Mouse (Mus musculus) heart, embryonic 12.5 days (tissue): ENCODE results near the gene Caml. TPM values are rescaled to one million over a fixed set of nuclear protein-coding genes. Genes with fewer than 3 reads are reported as not detected.
"Not testable (repeated sequence)": the region's sequence is repeated elsewhere in the genome, so short reads cannot be mapped to it uniquely, and the experiment has no call there.

Source experiments
- ATAC-seq: fragments of 200-750 bp; cut with Nextera tagmentation; 2 replicates; pipeline ENCODE4 v1.8.0; 2017; ENCODE audit warnings: moderate TSS enrichment, moderate library complexity; ENCODE audit not compliant: insufficient number of reproducible peaks, low FRiP score
- H3K27ac ChIP-seq: fragments of 300-500 bp; sonication (generic); 2 replicates; pipeline ENCODE4 v1.5.1; 2016; ENCODE audit warnings: mild to moderate bottlenecking, moderate library complexity; ENCODE audit not compliant: poor library complexity, severe bottlenecking
- H3K27me3 ChIP-seq: fragments of 300-500 bp; sonication (generic); replicated peaks from 2 replicates; pipeline ENCODE4 v1.6.1; 2016; ENCODE audit warnings: mild to moderate bottlenecking, moderate library complexity
- H3K36me3 ChIP-seq: fragments of 300-500 bp; sonication (generic); 2 replicates; pipeline ENCODE4 v1.6.1; 2016; ENCODE audit warnings: mild to moderate bottlenecking, moderate library complexity
- H3K4me1 ChIP-seq: fragments of 300-500 bp; sonication (generic); replicated peaks from 2 replicates; pipeline ENCODE4 v1.6.1; 2016; ENCODE audit warnings: mild to moderate bottlenecking
- H3K4me2 ChIP-seq: fragments of 300-500 bp; sonication (generic); 2 replicates; pipeline ENCODE4 v1.6.1; 2016; ENCODE audit warnings: mild to moderate bottlenecking, moderate library complexity
- H3K4me3 ChIP-seq: fragments of 300-500 bp; sonication (generic); 2 replicates; pipeline ENCODE4 v1.5.1; 2016; ENCODE audit warnings: mild to moderate bottlenecking
- H3K9ac ChIP-seq: fragments of 300-500 bp; sonication (generic); 2 replicates; pipeline ENCODE4 v1.6.1; 2016; ENCODE audit warnings: mild to moderate bottlenecking, moderate library complexity
- H3K9me3 ChIP-seq: fragments of 300-500 bp; sonication (generic); replicated peaks from 2 replicates; pipeline ENCODE4 v1.6.1; 2016; ENCODE audit warnings: mild to moderate bottlenecking, moderate library complexity
- WGBS: fragments of 180-500 bp; shearing (Covaris S2); methylation state at CpG from one replicate; pipeline ENCODE4 v1.1.7; 2016; 5-methylcytosine and 5-hydroxymethylcytosine counted together
- polyA plus RNA-seq: library from polyadenylated mRNA; unstranded; fragments of >200 nt; fragmentation: Nextera tagmentation; extraction: Ambion mirVana; gene quantifications from 2 replicates; pipeline ENCODE4 v1.2.1, GENCODE M21; 2016

The Caml gene
- polyA plus RNA-seq, 1 experiment from 2014 or later: 35.8 TPM

DNA sequence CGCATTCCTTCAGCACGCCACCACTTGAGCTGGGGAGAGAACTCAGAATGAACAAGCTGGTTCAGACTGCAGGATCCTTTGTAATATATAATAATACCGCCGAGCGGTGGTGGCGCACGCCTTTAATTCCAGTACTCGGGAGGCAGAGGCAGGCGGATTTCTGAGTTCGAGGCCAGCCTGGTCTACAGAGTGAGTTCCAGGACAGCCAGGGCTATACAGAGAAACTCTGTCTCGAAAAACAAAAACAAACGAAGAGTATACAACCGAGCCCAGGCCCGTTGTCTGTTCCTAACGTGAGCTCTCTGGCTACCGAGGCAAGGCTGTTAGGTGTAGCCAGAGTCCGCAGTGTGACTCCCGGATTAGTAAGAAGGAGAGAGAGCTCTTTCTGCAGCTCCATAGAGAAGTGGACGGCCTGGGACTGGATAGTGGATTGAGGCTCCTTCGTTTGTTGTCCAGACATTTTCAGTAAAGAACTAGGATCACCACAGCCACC is 603 bp upstream of the Caml start:
- Histone ChIP-seq H3K4me1 (peaks cover 14% of the 10 kb centered on the region), H3K27ac (peak overlapping the region; percentile 75; the same call in 1 of the 2 replicates), H3K9ac (peak overlapping the region; percentile 80), H3K36me3 (peaks cover 20% of the 10 kb centered on the region), H3K4me3 (peak overlapping the region; percentile 83), H3K4me2 (peak overlapping the region; percentile 95)
- H3K9me3 ChIP-seq, H3K27me3 ChIP-seq, ATAC-seq: not testable (repeated sequence)
- 20% methylated on average over 20 of the region's 20 CpGs for WGBS

DNA sequence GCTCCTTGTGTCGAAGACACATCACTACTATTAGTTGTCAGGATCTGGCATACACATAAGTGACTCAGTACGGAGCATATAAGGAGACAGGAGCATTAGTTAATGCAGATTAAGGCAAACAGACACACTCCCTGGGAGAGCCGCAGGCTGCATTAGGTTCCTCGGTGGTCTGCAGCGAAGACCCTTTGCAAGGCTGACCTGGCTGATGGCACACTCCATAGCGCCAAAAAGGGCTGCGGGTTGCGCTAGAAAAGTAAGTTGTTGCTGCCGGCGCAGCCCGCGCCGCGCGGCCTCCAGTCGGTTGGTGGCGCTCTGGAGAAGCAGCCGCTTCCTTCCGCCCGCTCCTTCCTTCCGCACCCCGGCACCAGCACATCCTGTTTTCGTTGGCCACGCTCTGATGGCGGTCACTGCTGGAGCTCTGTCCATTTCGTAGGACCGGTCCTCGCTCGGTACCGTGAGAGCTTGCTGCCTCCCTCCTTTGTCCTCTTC is 11.9 kb downstream of the Caml start, which contains the start of gene Ddx46:
Ddx46 (plus strand) TSS at position 389 of the 489 bp plus-strand sequence.
- H3K9me3 ChIP-seq: no peaks in the 10 kb centered on the region
- no peak within 1 kb of the TSS for H3K27ac ChIP-seq

DNA sequence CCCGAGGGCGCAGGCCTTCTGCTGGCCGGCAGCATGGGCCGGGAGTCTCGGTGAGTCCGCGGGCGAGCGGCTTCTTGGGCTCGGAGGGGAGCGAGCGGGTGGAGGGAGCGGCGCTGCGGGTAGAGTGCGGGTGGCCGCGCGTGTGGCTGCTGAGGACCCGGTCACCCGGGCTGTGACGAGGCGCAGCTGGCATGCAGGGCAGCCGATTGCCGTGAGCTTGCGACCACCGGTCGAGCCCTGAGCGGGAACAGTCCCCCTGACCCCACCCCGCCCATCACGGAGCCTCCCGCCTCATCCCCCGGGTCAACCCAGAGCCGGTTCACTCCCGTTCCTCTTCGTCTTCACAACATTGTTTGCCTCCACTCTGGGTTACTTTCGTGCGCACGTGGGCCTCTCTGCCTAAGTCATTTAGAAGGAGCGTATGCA is 12.4 kb downstream of the Caml start:
- ATAC-seq: peak; percentile 52
- peaks cover 11% of the 10 kb centered on the region for H3K4me1 ChIP-seq
- WGBS: 0% methylated on average over 31 of the region's 40 CpGs
- no peak overlapping the region for H3K27ac ChIP-seq
- H3K9me3 ChIP-seq: no peaks in the 10 kb centered on the region
- H3K36me3 ChIP-seq: peaks cover 55% of the 10 kb centered on the region
- no peaks in the 10 kb centered on the region for H3K27me3 ChIP-seq
- peak overlapping the region; percentile 93 for H3K4me2 ChIP-seq
- peak overlapping the region; percentile 99 for H3K4me3 ChIP-seq
- peak overlapping the region; percentile 97 for H3K9ac ChIP-seq

More for the DNA sequence above, 11.9 kb downstream of the Caml start, which contains the start of gene Ddx46:
- Histone ChIP-seq H3K36me3 (peaks cover 53% of the 10 kb centered on the region), H3K9ac (peak within 1 kb of the TSS; percentile 97), H3K27me3 (no peaks in the 10 kb centered on the region), H3K4me3 (peak within 1 kb of the TSS; percentile 99), H3K4me2 (peak within 1 kb of the TSS; percentile 93), H3K4me1 (peaks cover 11% of the 10 kb centered on the region)
- 5% methylated on average over 30 of the region's 30 CpGs for WGBS
- ATAC-seq: peak; percentile 86

DNA sequence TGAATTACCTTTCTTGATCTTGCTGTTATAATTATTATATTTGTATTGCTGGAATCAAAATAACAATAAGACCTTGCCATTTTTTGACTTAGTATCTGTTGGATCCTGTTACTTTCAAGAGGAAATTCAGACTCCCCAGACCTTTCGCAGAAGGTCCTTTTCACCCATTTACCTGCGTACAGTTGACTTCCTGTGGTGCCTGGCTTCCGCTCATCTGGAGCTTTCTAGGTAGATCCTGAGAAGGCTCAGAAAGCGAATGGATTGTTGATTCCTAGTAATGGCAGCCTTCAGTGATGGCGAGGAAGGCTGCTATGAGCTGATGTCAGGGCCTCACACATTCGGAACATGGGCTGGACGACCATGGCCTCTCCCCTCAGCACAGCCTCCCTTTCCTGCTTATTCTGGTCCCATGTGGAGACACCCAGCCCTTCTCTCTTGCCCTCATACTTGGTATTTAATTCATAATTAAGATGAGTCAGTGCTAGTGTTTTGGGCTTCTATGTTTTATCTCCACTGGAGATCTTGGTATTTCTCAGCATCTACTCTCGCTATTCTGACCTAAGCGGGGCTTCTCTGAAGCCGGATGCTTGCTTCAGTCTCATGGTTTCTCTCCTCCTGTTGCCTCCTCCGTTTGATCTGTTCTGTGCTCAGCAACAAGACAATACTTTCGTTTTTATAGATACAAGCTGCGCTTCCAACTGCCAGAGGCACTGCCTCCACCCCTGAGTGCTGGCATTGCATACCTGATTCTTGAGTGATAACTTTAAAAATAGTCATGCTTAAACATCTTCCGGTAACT is 13.6 kb downstream of the Caml start:
- WGBS: 83% methylated on average over 14 of the region's 14 CpGs
- Histone ChIP-seq H3K4me2 (peak overlapping the region; percentile 93), H3K4me1 (peaks cover 11% of the 10 kb centered on the region), H3K27me3 (no peaks in the 10 kb centered on the region), H3K27ac (no peak overlapping the region), H3K9me3 (no peaks in the 10 kb centered on the region), H3K36me3 (peaks cover 54% of the 10 kb centered on the region), H3K9ac (no peak overlapping the region; the same call in 1 of the 2 replicates), H3K4me3 (peak overlapping the region; percentile 99; the same call in 1 of the 2 replicates)
- ATAC-seq: no peak

DNA sequence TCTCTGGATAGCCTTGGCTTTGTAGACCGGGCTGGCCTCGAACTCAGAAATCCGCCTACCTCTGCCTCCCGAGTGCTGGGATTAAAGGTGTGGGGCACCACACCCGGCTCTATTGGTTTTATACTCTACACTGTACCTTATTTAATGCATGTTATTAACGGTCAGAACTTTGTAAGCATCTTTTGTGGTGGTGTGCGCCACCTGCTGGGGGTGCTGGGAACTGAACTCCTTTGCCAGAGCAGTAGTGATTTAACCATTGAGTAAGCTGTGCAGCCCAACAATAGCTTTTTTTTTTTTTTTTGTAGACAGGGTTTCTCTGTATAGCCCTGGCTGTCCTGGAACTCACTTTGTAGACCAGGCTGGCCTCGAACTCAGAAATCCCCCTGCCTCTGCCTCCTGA is 17.7 kb downstream of the Caml start:
- H3K4me3 ChIP-seq, H3K4me1 ChIP-seq, H3K9ac ChIP-seq, ATAC-seq, H3K27me3 ChIP-seq, H3K9me3 ChIP-seq, H3K27ac ChIP-seq, H3K4me2 ChIP-seq: not testable (repeated sequence)
- peaks cover 53% of the 10 kb centered on the region for H3K36me3 ChIP-seq
- 42% methylated on average over 8 of the region's 8 CpGs for WGBS

DNA sequence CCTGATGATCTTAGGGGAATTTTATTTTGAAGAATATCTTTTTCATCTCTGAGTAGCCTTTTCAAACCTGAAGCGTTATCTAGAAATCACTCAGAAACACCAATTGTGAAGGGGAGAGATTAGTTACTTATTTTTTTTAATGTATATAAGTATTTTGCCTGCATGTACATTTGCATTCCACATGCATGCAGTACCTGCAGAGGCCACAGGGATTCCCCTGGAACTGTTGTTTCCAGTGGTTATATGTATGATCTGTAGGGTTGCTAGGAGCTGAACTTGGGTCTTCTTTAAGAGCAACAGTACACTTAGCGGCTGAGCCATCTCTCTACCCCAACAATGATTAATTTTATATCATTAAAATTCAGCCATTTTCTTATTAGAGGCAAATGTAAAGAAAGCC is 21.7 kb downstream of the Caml start:
- 93% methylated on average over 2 of the region's 2 CpGs for WGBS
- no peak for ATAC-seq
- H3K4me3 ChIP-seq: no peak overlapping the region
- H3K27me3 ChIP-seq: no peaks in the 10 kb centered on the region
- H3K4me2 ChIP-seq: no peak overlapping the region
- H3K36me3 ChIP-seq: peaks cover 71% of the 10 kb centered on the region
- no peak overlapping the region for H3K27ac ChIP-seq
- H3K9me3 ChIP-seq: no peaks in the 10 kb centered on the region
- H3K9ac ChIP-seq: no peak overlapping the region
- no peaks in the 10 kb centered on the region for H3K4me1 ChIP-seq

DNA sequence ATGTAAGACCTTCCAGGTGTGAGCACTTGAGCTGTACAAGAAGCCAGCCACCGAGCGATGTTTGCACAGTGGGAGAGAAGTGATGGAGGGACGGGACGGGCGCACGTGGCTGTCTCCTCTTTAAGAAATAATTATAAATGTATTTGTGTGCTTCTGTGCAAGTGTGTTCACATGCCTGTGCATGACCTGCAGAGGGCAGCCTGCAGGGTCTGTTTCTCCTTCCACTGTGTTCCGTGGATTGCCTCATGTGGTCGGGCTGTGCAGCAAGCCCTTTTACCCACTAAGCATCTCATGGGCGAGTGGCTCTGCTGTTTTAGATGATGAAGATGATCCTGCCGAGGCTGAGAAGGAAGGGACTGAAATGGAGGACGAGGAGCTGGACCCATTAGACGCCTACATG is 27.3 kb downstream of the Caml start:
- Histone ChIP-seq H3K36me3 (peaks cover 97% of the 10 kb centered on the region), H3K4me1 (no peaks in the 10 kb centered on the region), H3K4me2 (no peak overlapping the region), H3K9me3 (no peaks in the 10 kb centered on the region), H3K4me3 (no peak overlapping the region), H3K27me3 (no peaks in the 10 kb centered on the region), H3K9ac (no peak overlapping the region), H3K27ac (no peak overlapping the region)
- 93% methylated on average over 12 of the region's 12 CpGs for WGBS
- no peak for ATAC-seq

DNA sequence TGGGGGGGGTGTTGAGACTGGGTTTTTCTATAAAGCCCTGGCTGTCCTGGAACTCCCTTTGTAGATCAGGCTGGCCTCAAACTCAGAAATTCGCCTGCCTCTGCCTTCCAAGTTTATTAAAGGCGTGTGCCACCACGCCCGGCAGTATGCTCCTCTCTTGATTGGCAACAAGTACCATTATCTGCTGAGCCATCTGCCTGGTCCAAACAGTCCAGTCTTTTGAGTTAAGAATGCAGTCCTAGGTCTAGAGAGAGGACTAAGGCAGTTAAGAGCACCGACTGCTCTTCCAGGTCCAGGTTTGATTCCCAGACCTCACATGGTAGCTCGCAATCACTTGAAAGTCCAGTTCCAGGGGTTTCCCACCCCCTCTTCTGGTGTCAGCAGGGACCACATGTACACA is 28.2 kb downstream of the Caml start:
- H3K27me3 ChIP-seq: no peaks in the 10 kb centered on the region
- WGBS: 87% methylated on average over 6 of the region's 6 CpGs

DNA sequence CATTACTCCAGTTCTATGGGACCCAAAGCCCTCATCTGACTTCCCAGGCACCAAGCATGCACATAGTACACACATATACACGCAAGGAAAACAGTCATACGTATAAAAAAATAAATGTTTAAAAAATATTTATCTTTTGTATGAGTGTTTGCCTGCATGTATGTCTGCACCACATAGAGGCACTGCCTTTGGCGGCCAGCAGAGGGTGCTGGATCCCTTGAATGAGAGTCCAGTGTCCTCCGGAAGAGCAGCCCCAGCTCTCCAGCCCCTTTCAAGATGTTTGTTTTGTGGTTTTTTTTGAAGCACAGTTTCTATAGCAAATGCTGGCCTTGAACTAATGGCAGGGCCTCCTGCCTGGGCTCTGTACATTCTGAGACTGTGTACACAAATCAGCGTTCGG is 45.7 kb downstream of the Caml start:
- peaks cover 6% of the 10 kb centered on the region; the same call in 1 of the 2 replicates for H3K9me3 ChIP-seq
- no peaks in the 10 kb centered on the region for H3K27me3 ChIP-seq
- peaks cover 90% of the 10 kb centered on the region for H3K36me3 ChIP-seq
- no peak overlapping the region for H3K4me3 ChIP-seq
- no peak overlapping the region for H3K27ac ChIP-seq
- WGBS: 84% methylated on average over 6 of the region's 6 CpGs
- no peak for ATAC-seq
- no peak overlapping the region for H3K9ac ChIP-seq
- no peak overlapping the region for H3K4me2 ChIP-seq
- H3K4me1 ChIP-seq: no peaks in the 10 kb centered on the region

More for the DNA sequence above, 28.2 kb downstream of the Caml start:
- ATAC-seq: no peak
- H3K4me3 ChIP-seq: no peak overlapping the region
- H3K27ac ChIP-seq: no peak overlapping the region
- H3K4me1 ChIP-seq: no peaks in the 10 kb centered on the region
- no peak overlapping the region for H3K4me2 ChIP-seq
- no peaks in the 10 kb centered on the region for H3K9me3 ChIP-seq
- H3K36me3 ChIP-seq: peaks cover 98% of the 10 kb centered on the region
- H3K9ac ChIP-seq: no peak overlapping the region

DNA sequence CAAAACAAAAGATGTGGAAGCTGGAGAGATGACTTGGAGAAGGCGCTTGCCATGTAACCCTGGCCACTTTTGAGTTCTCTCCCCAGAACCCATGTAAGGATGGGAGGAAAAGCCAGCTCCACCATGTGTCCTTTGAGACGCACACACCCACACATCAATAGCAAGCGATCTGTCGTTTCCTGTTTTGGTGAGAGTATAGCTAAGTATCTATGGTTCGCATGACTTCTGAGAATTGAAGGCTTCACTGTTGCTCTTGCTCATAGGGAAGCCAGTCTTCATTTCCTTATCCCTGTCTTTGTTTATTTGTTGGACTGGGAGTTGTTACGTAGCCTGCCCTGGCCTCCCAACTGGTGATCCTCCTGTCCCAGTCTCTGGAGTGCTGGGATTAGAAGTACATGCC is 49.9 kb downstream of the Caml start:
- H3K9me3 ChIP-seq: peaks cover 6% of the 10 kb centered on the region; the same call in 1 of the 2 replicates
- 92% methylated on average over 6 of the region's 6 CpGs for WGBS
- no peak overlapping the region for H3K27ac ChIP-seq
- no peak overlapping the region for H3K4me2 ChIP-seq
- no peaks in the 10 kb centered on the region for H3K4me1 ChIP-seq
- ATAC-seq: no peak
- no peak overlapping the region for H3K4me3 ChIP-seq
- H3K36me3 ChIP-seq: peaks cover 89% of the 10 kb centered on the region
- no peak overlapping the region for H3K9ac ChIP-seq
- H3K27me3 ChIP-seq: no peaks in the 10 kb centered on the region

DNA sequence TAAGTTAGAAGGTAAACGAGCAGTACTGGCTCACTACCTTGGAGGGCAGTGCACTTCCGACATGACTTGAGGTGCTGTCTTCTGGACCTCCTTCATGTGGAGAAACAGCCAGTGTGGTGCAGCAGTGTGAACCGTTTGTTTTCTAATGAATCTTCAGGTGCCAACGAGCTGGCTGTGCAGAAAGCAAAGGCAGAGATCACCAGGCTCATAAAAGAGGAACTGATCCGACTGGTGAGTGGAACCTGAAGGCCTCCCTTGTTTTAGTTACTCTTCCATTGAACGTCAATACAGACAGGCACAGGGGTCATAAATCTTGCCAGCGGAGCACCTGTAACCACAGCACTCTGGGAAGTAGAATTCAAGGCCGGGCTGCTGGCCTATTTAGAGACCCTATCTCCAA is 54.6 kb downstream of the Caml start:
- Histone ChIP-seq H3K27me3 (no peaks in the 10 kb centered on the region), H3K36me3 (peaks cover 83% of the 10 kb centered on the region), H3K4me2 (no peak overlapping the region), H3K9ac (no peak overlapping the region), H3K4me1 (no peaks in the 10 kb centered on the region), H3K9me3 (no peaks in the 10 kb centered on the region), H3K4me3 (no peak overlapping the region), H3K27ac (no peak overlapping the region)
- no peak for ATAC-seq
- 85% methylated on average over 8 of the region's 8 CpGs for WGBS
